Mouse (Mus musculus) intestine, embryonic 15.5 days (tissue): Measurements from ENCODE around the gene Slc4a1. TPM values are rescaled to one million over a fixed set of nuclear protein-coding genes. Genes with fewer than 3 reads are reported as not detected.

Source experiments
- ATAC-seq: fragments of 200-750 bp; cut with Nextera tagmentation; 2 replicates; pipeline ENCODE4 v1.8.0; 2017; ENCODE audit warnings: moderate TSS enrichment, moderate library complexity
- H3K27ac ChIP-seq: fragments of 300-500 bp; sonication (generic); 2 replicates; pipeline ENCODE4 v1.5.1; 2015; ENCODE audit warnings: mild to moderate bottlenecking, inconsistent platforms
- H3K27me3 ChIP-seq: fragments of 300-500 bp; sonication (generic); replicated peaks from 2 replicates; pipeline ENCODE4 v1.6.1; 2015; ENCODE audit warnings: inconsistent platforms
- H3K36me3 ChIP-seq: fragments of 300-500 bp; sonication (generic); 2 replicates; pipeline ENCODE4 v1.6.1; 2015; ENCODE audit warnings: inconsistent platforms
- H3K4me1 ChIP-seq: fragments of 300-500 bp; sonication (generic); replicated peaks from 2 replicates; pipeline ENCODE4 v1.6.1; 2015; ENCODE audit warnings: inconsistent platforms
- H3K4me2 ChIP-seq: fragments of 300-500 bp; sonication (generic); replicated peaks from 2 replicates; pipeline ENCODE4 v1.6.1; 2015; ENCODE audit warnings: mild to moderate bottlenecking, inconsistent platforms
- H3K4me3 ChIP-seq: fragments of 300-500 bp; sonication (generic); replicated peaks from 2 replicates; pipeline ENCODE4 v1.5.1; 2015; ENCODE audit warnings: inconsistent platforms
- H3K9ac ChIP-seq: fragments of 300-500 bp; sonication (generic); 2 replicates; pipeline ENCODE4 v1.6.1; 2015; ENCODE audit warnings: inconsistent platforms
- H3K9me3 ChIP-seq: fragments of 300-500 bp; sonication (generic); 2 replicates; pipeline ENCODE4 v1.6.1; 2016; ENCODE audit warnings: inconsistent platforms
- WGBS: fragments of 180-500 bp; shearing (Covaris S2); methylation state at CpG from one replicate; pipeline ENCODE4 v1.1.7; 2015; 5-methylcytosine and 5-hydroxymethylcytosine counted together
- polyA plus RNA-seq: library from polyadenylated mRNA; unstranded; fragments of >200 nt; fragmentation: Nextera tagmentation; extraction: Ambion mirVana; gene quantifications from 2 replicates; pipeline ENCODE4 v1.2.1, GENCODE M21; 2015

Gene Slc4a1
- polyA plus RNA-seq, 1 experiment from 2014 or later = 15.2 TPM

GRCm38 (mm10) chr11:102353021-102353431 lies 13.0 kb downstream of the Slc4a1 start:
- H3K9ac ChIP-seq = no peak overlapping the region
- H3K9me3 ChIP-seq = no peaks in the 10 kb centered on the region
- no peak overlapping the region for H3K4me2 ChIP-seq
- no peaks in the 10 kb centered on the region for H3K4me1 ChIP-seq
- ATAC-seq = no peak
- H3K4me3 ChIP-seq = no peak overlapping the region
- peaks cover 7% of the 10 kb centered on the region; the same call in 1 of the 2 replicates for H3K27me3 ChIP-seq
- no peak overlapping the region for H3K27ac ChIP-seq
- 25% methylated on average over 8 of the region's 8 CpGs for WGBS
- no peaks in the 10 kb centered on the region for H3K36me3 ChIP-seq

DNA sequence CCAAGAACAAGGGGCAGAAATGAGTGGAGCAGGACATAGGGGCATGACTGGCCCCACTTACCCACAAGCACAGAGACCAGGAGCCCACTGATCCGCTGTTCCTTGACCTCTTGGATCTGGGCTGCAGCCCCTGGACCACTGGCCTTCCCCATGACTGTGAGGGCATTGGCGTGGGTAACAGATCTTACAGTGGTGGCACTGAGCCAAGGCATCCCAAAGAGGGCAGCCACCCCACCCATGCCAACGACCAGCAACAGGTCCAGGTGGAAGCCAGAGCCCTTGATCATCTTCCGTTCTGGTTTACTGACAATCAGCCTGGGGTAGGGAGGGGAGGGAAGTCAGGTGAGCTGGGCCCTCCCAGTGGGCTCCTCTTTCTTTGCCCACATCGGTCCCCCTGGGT lies 13.6 kb downstream of the Slc4a1 start:
- Histone ChIP-seq H3K9me3 (no peaks in the 10 kb centered on the region), H3K36me3 (no peaks in the 10 kb centered on the region), H3K27ac (no peak overlapping the region), H3K4me3 (no peak overlapping the region), H3K27me3 (0 out of 2 replicates have a peak, but pooled peaks cover 4% of the 10 kb centered on the region), H3K9ac (no peak overlapping the region), H3K4me2 (no peak overlapping the region), H3K4me1 (no peaks in the 10 kb centered on the region)
- 53% methylated on average over 5 of the region's 5 CpGs for WGBS
- no peak for ATAC-seq

GRCm38 (mm10) chr11:102350981-102351523 lies 15.0 kb downstream of the Slc4a1 start:
- Histone ChIP-seq H3K9ac (no peak overlapping the region), H3K36me3 (no peaks in the 10 kb centered on the region), H3K27me3 (no peaks in the 10 kb centered on the region), H3K4me1 (no peaks in the 10 kb centered on the region), H3K9me3 (no peaks in the 10 kb centered on the region), H3K4me2 (no peak overlapping the region), H3K4me3 (no peak overlapping the region), H3K27ac (no peak overlapping the region)
- WGBS = 85% methylated on average over 17 of the region's 17 CpGs
- ATAC-seq = no peak

DNA sequence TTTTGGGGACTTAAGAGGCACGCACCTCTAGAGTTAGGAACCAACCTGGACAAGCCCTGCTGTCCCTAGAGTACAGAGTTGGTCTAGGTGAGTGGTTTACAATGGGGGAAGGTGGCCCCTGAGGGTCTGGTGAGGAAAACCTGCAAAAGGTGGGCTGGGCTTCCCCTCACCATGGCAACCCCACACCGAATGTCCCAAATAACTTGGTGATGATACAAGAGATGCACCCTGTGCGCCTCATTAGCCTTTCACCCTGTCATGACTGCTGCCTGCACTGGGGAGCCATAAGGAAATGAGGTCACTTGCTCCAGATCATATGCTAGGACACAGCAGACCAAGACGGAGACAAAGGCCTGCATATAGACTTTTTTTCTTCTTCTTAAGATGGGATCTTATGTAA lies 15.6 kb downstream of the Slc4a1 start:
- Histone ChIP-seq H3K9me3 (no peaks in the 10 kb centered on the region), H3K36me3 (no peaks in the 10 kb centered on the region), H3K4me2 (no peak overlapping the region), H3K27me3 (no peaks in the 10 kb centered on the region), H3K9ac (no peak overlapping the region), H3K4me3 (no peak overlapping the region), H3K27ac (no peak overlapping the region), H3K4me1 (no peaks in the 10 kb centered on the region)
- WGBS = 81% methylated on average over 4 of the region's 4 CpGs
- ATAC-seq = no peak

DNA sequence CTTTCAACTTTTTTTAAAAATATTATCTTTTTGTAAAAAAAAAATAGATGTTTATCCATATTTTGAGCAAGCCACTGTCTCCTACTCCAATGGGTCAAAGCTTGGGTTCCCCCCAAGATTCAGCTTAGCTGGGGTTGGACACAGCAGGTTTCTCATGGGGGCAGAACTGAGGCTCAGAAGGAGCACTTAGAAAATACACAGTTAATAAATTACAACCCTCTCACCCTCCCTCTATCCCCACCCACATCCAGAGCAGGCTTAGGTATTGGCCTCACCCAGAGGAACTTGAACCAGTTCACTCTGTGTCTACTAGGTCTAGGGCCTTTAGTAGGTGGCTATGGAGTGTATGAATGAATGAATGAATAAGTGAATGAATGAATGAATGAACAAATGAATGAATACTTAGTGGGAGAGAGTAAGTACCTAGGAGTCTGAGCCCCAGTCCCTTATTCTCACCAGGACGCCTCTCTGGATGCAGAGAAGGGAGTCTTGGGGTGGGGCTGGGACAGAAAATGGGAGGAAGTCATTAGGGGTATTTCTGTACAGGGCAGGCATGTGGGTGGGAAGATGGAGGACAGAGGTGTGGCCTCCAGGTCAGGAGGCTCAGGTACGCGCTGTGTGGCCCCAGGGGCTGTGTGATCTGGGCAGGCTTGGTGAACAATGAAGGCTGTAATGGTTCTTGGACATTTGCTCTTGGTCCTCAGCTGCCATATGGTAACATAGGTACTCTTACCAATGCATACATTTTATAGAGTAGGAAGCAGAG lies 16.6 kb downstream of the Slc4a1 start:
- ATAC-seq = peak; percentile 60; the same call in 1 of the 2 replicates
- WGBS = 64% methylated on average over 3 of the region's 3 CpGs

GRCm38 (mm10) chr11:102348771-102349170 lies 17.2 kb downstream of the Slc4a1 start:
- 87% methylated on average over 11 of the region's 11 CpGs for WGBS
- Histone ChIP-seq H3K9me3 (no peaks in the 10 kb centered on the region), H3K27ac (no peak overlapping the region), H3K4me3 (no peak overlapping the region), H3K36me3 (no peaks in the 10 kb centered on the region), H3K4me2 (no peak overlapping the region), H3K9ac (no peak overlapping the region), H3K27me3 (no peaks in the 10 kb centered on the region), H3K4me1 (no peaks in the 10 kb centered on the region)
- ATAC-seq = no peak

More for the DNA sequence above, 16.6 kb downstream of the Slc4a1 start:
- no peaks in the 10 kb centered on the region for H3K36me3 ChIP-seq
- no peaks in the 10 kb centered on the region for H3K27me3 ChIP-seq
- no peak overlapping the region for H3K9ac ChIP-seq
- no peaks in the 10 kb centered on the region for H3K4me1 ChIP-seq
- no peaks in the 10 kb centered on the region for H3K9me3 ChIP-seq
- H3K27ac ChIP-seq = no peak overlapping the region
- H3K4me2 ChIP-seq = no peak overlapping the region
- no peak overlapping the region for H3K4me3 ChIP-seq

DNA sequence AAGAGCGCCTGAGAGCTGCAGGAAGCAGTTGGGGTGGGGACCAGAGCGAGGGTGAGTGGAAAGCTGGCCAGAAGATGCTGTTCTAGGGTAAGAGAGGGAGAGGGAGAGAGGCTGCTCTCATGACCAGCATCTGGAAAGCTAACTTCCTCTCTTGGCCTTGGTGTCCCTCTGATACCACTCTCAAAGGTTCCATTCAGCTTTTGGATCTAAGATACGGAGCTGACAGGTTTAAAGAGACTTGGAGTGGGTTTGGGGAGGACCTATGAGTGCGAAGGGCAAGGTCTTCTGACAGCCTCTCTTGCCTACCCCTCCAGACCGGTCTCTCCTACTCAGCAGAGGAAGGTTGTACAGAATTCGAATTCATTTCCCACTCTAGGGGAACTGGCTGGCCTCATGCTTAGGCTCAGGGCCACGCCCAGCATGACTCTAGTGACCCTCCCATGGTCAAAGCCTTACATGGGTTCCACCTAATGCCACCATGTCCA lies 17.9 kb downstream of the Slc4a1 start:
- Histone ChIP-seq H3K27ac (no peak overlapping the region), H3K4me3 (no peak overlapping the region), H3K9ac (no peak overlapping the region), H3K27me3 (no peaks in the 10 kb centered on the region), H3K4me2 (no peak overlapping the region), H3K36me3 (no peaks in the 10 kb centered on the region), H3K4me1 (0 out of 2 replicates have a peak, but pooled peaks cover 3% of the 10 kb centered on the region), H3K9me3 (no peaks in the 10 kb centered on the region)
- WGBS = 90% methylated on average over 7 of the region's 7 CpGs
- ATAC-seq = no peak; the same call in 1 of the 2 replicates

- no peak for ATAC-seq
- Histone ChIP-seq H3K4me3 (no peak overlapping the region), H3K27ac (no peak overlapping the region), H3K4me2 (no peak overlapping the region), H3K27me3 (no peaks in the 10 kb centered on the region), H3K36me3 (no peaks in the 10 kb centered on the region), H3K4me1 (0 out of 2 replicates have a peak, but pooled peaks cover 3% of the 10 kb centered on the region), H3K9me3 (no peaks in the 10 kb centered on the region), H3K9ac (no peak overlapping the region)
- WGBS = 80% methylated on average over 5 of the region's 5 CpGs
These were observed 18.3 kb downstream of the Slc4a1 start for GRCm38 (mm10) chr11:102347683-102348082.

DNA sequence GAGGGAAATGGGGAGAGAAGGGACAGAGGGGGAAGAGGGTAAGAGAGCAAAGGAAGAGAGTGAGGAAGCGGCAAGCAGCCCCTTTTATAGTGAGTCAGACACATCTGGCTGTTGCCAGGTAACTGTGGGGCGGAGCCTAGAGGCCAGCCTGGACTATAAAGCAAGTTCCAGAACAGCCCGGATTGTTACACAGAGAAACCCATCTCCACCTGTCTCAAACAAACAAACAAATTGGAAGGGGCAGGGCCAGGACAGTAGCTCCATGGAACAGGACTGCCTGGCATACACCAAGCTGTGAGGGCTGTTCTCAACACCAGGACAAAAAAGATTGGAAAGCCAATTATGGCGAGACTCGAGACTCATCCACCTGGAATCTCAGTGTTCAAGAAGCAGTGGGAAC lies 19.1 kb downstream of the Slc4a1 start:
- H3K9ac ChIP-seq = no peak overlapping the region
- no peaks in the 10 kb centered on the region for H3K27me3 ChIP-seq
- WGBS = 55% methylated on average over 5 of the region's 5 CpGs
- H3K4me1 ChIP-seq = 0 out of 2 replicates have a peak, but pooled peaks cover 3% of the 10 kb centered on the region
- H3K9me3 ChIP-seq = no peaks in the 10 kb centered on the region
- no peak overlapping the region for H3K27ac ChIP-seq
- no peaks in the 10 kb centered on the region for H3K36me3 ChIP-seq
- no peak overlapping the region for H3K4me2 ChIP-seq
- ATAC-seq = no peak
- H3K4me3 ChIP-seq = no peak overlapping the region

DNA sequence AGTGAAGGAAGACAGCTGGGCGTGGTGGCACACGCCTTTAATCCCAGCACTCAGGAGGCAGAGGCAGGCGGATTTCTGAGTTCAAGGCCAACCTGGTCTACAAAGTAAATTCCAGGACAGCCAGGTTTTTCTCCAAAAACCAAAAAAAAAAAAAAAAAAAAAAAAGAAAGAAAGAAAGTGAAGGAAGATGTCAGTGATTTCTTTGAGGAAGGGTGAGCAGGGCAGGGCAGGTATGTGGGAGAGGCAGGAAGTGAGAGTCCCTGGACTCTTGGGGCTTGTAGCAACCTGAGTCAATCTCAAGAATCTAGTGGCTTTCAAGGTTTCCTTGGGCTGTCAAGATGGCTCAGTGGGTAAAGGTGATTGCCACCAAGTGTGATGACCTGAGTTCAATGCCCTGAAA lies 21.5 kb downstream of the Slc4a1 start:
- no peak overlapping the region for H3K4me2 ChIP-seq
- ATAC-seq = no peak
- no peak overlapping the region for H3K9ac ChIP-seq
- no peak overlapping the region for H3K27ac ChIP-seq
- H3K4me3 ChIP-seq = no peak overlapping the region
- H3K4me1 ChIP-seq = 0 out of 2 replicates have a peak, but pooled peaks cover 3% of the 10 kb centered on the region
- no peaks in the 10 kb centered on the region for H3K27me3 ChIP-seq
- no peaks in the 10 kb centered on the region for H3K36me3 ChIP-seq
- H3K9me3 ChIP-seq = no peaks in the 10 kb centered on the region
- 87% methylated on average over 3 of the region's 3 CpGs for WGBS

DNA sequence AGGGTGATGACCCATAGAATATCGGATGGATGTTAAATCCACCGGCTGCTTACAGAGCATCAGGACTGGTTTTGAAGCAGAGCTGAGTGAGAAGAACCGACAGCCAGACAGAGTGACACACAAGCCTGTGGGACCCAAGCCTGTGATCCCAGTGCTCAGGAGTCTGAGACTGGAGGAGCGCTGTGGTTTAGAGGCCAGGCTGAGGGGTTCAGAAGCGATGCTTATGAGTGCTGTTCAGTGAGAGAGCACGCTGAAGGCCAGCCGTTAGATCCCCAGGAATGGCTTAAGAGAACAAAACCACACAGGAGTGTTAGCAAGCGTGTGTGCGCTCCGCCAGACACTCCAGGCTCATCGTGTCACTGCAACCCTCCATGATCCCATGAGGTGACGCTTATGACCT lies 23.3 kb downstream of the Slc4a1 start:
- H3K27ac ChIP-seq = no peak overlapping the region
- 68% methylated on average over 12 of the region's 12 CpGs for WGBS

GRCm38 (mm10) chr11:102341101-102341500 lies 24.9 kb downstream of the Slc4a1 start:
- 85% methylated on average over 4 of the region's 4 CpGs for WGBS
- Histone ChIP-seq H3K4me2 (no peak overlapping the region), H3K4me1 (0 out of 2 replicates have a peak, but pooled peaks cover 3% of the 10 kb centered on the region), H3K27me3 (no peaks in the 10 kb centered on the region), H3K9me3 (no peaks in the 10 kb centered on the region), H3K27ac (no peak overlapping the region), H3K4me3 (no peak overlapping the region), H3K36me3 (no peaks in the 10 kb centered on the region), H3K9ac (no peak overlapping the region)
- ATAC-seq = no peak

More for the DNA sequence above, 23.3 kb downstream of the Slc4a1 start:
- H3K9me3 ChIP-seq = no peaks in the 10 kb centered on the region
- no peaks in the 10 kb centered on the region for H3K36me3 ChIP-seq
- ATAC-seq = no peak
- H3K4me2 ChIP-seq = no peak overlapping the region
- H3K9ac ChIP-seq = no peak overlapping the region
- H3K27me3 ChIP-seq = no peaks in the 10 kb centered on the region
- 0 out of 2 replicates have a peak, but pooled peaks cover 3% of the 10 kb centered on the region for H3K4me1 ChIP-seq
- H3K4me3 ChIP-seq = no peak overlapping the region
